Mouse (Mus musculus): ENCODE data around the gene Cdc42ep5. TPM values are rescaled to one million over a fixed set of nuclear protein-coding genes. Genes with fewer than 3 reads are reported as not detected.

Gene Cdc42ep5
- polyA plus RNA-seq, 1 experiment from 2014 or later, result 14.0 TPM

DNA sequence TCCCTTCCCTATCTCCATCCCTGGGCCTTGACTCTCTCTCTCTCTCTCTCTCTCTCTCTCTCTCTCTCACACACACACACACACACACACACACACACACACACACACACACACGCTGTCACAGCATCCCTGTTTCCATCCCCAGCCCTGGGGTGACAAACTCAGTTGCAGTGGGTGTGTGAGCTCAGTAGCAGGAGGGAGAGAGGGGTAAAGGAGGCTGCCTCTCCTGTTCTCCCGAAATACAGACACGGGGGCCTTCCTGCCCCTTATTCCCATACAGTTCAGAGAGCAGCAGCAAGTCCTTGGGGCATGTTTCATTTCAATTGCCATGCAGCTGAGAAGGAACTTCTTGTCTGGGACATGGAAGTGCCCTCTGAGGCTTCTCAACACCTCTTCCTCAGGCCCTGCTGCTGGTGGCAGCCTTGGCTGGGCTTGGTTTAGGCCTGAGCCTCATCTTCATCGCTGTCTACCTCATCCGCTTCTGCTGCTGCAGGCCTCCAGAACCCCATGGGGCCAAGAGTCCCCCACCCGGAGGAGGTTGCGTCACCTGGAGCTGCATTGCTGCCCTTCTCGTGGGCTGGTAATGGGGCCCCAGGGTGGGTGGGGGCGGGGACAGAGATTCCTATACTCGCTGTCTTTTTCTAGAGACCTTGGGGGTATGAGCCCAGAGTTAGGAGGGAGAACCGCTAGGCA is 42.4 kb downstream of the Cdc42ep5 start:
- Histone ChIP-seq H3K4me3 (replicated peaks) (peak overlapping the region; percentile 69), H3K9ac (peak overlapping the region; percentile 91), H3K9me3 (no peaks in the 10 kb centered on the region), H3K27ac (peak overlapping the region; percentile 94), H3K36me3 (replicated peaks) (peaks cover 21% of the 10 kb centered on the region), H3K4me2 (peak overlapping the region; percentile 65), H3K4me1 (peaks cover 72% of the 10 kb centered on the region), H3K27me3 (no peaks in the 10 kb centered on the region)
- 35% methylated on average over 11 of the region's 11 CpGs for WGBS
- no peak for ATAC-seq (ENCODE audit: low FRiP score)

- Histone ChIP-seq H3K36me3 (replicated peaks) (peaks cover under 1% of the 10 kb centered on the region; the same call in 1 of the 2 replicates), H3K4me2 (peak overlapping the region; percentile 65), H3K4me3 (replicated peaks) (peak overlapping the region; percentile 69), H3K27ac (peak overlapping the region; percentile 94), H3K4me1 (peaks cover 60% of the 10 kb centered on the region), H3K9me3 (no peaks in the 10 kb centered on the region), H3K27me3 (no peaks in the 10 kb centered on the region), H3K9ac (peak overlapping the region; percentile 91)
- WGBS, result 6% methylated on average over 18 of the region's 19 CpGs
- peak; percentile 9 for ATAC-seq (ENCODE audit: low FRiP score)
These were observed 44.4 kb downstream of the Cdc42ep5 start for GRCm38 (mm10) chr7:4119976-4120921.

DNA sequence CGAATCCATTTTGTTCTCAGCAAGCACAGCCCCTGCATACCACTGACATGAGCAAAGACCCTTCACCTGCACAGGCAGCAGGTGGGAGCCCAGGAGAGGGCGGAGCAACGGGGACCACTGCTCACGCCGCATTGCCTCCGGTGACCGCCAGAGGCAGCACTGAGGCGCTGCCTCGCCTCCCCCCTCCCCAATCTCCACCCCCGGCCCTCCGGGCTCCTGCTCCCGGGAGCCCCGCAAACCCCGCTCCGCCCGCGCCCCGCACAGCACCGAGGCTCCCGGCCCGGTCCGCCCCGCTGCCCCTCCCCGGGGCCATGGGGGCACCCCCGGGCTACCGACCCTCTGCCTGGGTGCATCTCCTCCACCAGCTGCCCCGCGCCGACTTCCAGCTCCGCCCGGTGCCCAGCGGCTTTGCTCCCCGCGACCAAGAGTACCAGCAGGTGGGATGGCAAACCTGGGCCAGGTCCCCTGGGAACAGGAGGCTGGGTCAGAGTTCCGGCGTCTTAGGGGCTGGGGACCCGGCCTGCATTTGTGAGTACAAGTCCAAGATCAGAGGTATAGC is 45.2 kb downstream of the Cdc42ep5 start, which contains the start of gene Ttyh1:
Gene Ttyh1, plus strand, starts transcription at position 65 of the 559 bp plus-strand sequence.
- Histone ChIP-seq H3K9me3 (no peaks in the 10 kb centered on the region), H3K4me1 (peaks cover 51% of the 10 kb centered on the region)

DNA sequence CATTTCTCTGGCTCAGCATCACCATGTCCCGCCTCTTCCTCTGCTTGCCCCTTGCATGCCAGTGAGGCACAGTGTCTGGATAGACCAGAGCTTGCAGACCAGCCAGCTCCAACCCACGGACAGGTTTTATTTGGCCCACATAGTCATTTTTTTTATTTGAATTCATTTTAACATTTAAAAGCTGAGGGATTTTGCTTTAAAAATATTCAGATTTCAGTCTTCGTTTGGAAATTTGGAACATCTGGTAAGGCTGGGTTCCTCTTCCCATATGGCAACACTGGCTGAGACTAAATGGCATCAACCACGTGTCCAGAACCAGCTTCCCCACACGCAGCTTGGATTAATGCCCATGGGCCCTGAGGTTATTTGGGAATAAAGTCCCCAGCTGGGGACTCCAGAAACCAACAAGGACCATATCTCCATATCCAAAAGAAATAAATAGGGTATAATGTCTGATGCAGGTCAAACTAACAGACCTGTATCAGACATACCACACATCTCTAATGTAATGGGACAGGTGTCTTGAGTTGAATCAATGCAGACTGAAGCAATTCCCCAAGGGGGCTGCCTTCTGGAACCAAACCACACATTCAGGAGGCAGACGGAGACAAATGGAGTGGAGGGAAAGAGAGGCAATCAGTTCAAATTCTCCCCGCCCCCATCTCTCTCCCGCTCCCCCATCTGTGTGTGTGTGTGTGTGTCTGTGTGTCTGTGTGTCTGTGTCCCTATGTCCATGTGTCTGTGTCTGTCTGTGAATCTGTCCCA is 47.4 kb downstream of the Cdc42ep5 start:
- no peak for ATAC-seq (ENCODE audit: low FRiP score)
- H3K9ac ChIP-seq, result no peak overlapping the region
- no peak overlapping the region for H3K4me2 ChIP-seq
- no peaks in the 10 kb centered on the region for H3K36me3 ChIP-seq (replicated peaks)
- H3K4me1 ChIP-seq, result peaks cover 33% of the 10 kb centered on the region
- no peaks in the 10 kb centered on the region for H3K27me3 ChIP-seq
- no peak overlapping the region for H3K4me3 ChIP-seq (replicated peaks)
- WGBS, result 72% methylated on average over 8 of the region's 8 CpGs
- no peak overlapping the region for H3K27ac ChIP-seq
- no peaks in the 10 kb centered on the region for H3K9me3 ChIP-seq

More for the DNA sequence above, 45.2 kb downstream of the Cdc42ep5 start, which contains the start of gene Ttyh1:
- ATAC-seq (ENCODE audit: low FRiP score), result no peak
- Histone ChIP-seq H3K9ac (peak within 1 kb of the TSS; percentile 91), H3K4me3 (replicated peaks) (peak within 1 kb of the TSS; percentile 69), H3K36me3 (replicated peaks) (no peaks in the 10 kb centered on the region), H3K27me3 (no peaks in the 10 kb centered on the region), H3K4me2 (peak within 1 kb of the TSS; percentile 65), H3K27ac (peak within 1 kb of the TSS; percentile 94)
- WGBS, result 1% methylated on average over 37 of the region's 37 CpGs

DNA sequence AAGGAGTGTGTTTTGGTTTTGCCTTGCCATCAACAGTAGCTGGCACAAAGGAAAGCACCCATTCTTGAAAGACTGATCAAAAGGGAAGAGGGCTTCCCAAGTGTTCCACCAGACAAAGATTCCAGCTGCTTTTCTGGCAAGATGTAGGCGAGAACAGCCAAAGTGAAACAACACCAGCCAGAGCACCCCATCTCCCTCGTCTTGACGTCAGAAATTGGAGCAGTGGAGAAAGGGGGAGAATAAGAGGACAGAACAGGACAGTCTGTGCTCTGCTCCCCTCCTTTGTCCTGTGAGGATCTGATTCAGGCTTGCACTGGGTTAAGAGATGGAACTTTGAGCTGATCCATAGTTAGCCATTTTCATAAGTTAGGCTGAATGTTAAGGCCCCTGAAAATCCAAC is 52.9 kb downstream of the Cdc42ep5 start:
- H3K4me1 ChIP-seq, result peaks cover 2% of the 10 kb centered on the region; the same call in 1 of the 2 replicates
- no peak for ATAC-seq (ENCODE audit: low FRiP score)
- WGBS, result 54% methylated on average over 3 of the region's 3 CpGs

DNA sequence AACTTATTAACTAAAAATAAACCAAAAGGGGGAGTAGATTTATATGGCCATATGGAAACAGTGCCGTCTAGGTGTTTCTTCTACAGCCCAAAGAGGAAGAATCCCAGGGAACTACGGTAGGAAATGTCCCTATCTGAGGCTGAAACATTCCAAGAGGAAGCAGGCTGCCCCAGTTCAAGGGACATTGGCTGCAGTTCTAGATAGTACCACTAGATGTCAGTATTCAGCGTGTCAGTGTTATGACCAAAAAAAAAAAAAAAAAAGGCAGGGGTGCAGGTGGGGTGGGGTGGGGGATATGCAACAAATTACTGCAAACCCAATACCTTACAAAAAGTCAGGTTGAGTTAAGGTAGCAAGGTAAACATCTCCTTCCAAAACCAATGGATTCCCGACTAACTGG is 61.2 kb downstream of the Cdc42ep5 start:
- WGBS, result 15% methylated on average over 4 of the region's 4 CpGs
- no peaks in the 10 kb centered on the region for H3K36me3 ChIP-seq (replicated peaks)
- no peak overlapping the region for H3K4me3 ChIP-seq (replicated peaks)
- H3K4me1 ChIP-seq, result no peaks in the 10 kb centered on the region
- H3K27me3 ChIP-seq, result no peaks in the 10 kb centered on the region
- H3K9ac ChIP-seq, result no peak overlapping the region
- no peak for ATAC-seq (ENCODE audit: low FRiP score)
- H3K27ac ChIP-seq, result no peak overlapping the region
- H3K9me3 ChIP-seq, result no peaks in the 10 kb centered on the region
- H3K4me2 ChIP-seq, result no peak overlapping the region

More for the DNA sequence above, 52.9 kb downstream of the Cdc42ep5 start:
- Histone ChIP-seq H3K27me3 (no peaks in the 10 kb centered on the region), H3K36me3 (replicated peaks) (no peaks in the 10 kb centered on the region), H3K4me2 (no peak overlapping the region), H3K9me3 (no peaks in the 10 kb centered on the region), H3K4me3 (replicated peaks) (no peak overlapping the region), H3K27ac (0 out of 2 replicates have a peak overlapping the region, but pooled peaks have one; percentile 13), H3K9ac (no peak overlapping the region)

Other genes starting within 250 kb of the Cdc42ep5 start
- gene Lilra6, start 249.4 kb downstream of the Cdc42ep5 start, polyA plus RNA-seq (2016; fragmentation: Nextera tagmentation; extraction: Ambion mirVana), result not detected in 2 replicates
- gene Lair1, start 101.7 kb downstream of the Cdc42ep5 start, polyA plus RNA-seq (2016; fragmentation: Nextera tagmentation; extraction: Ambion mirVana), result 1.9 and 2.4 TPM in 2 replicates
- 131 and 143 TPM in 2 replicates for gene Ttyh1, start 45.5 kb downstream of the Cdc42ep5 start, polyA plus RNA-seq (2016; fragmentation: Nextera tagmentation; extraction: Ambion mirVana)
- gene Leng8, start 27.8 kb downstream of the Cdc42ep5 start, polyA plus RNA-seq (2016; fragmentation: Nextera tagmentation; extraction: Ambion mirVana), result 104 and 115 TPM in 2 replicates
- 3.0 TPM in 2 replicates for gene Leng9, start 14.5 kb downstream of the Cdc42ep5 start, polyA plus RNA-seq (2016; fragmentation: Nextera tagmentation; extraction: Ambion mirVana)
- gene Lilra5, start 72.9 kb upstream of the Cdc42ep5 start, polyA plus RNA-seq (2016; fragmentation: Nextera tagmentation; extraction: Ambion mirVana), result not detected in 2 replicates
- gene Ncr1, start 172.9 kb upstream of the Cdc42ep5 start, polyA plus RNA-seq (2016; fragmentation: Nextera tagmentation; extraction: Ambion mirVana), result not detected in 2 replicates
- 0.09 and 0.49 TPM in 2 replicates for gene Gp6, start 232.9 kb upstream of the Cdc42ep5 start, polyA plus RNA-seq (2016; fragmentation: Nextera tagmentation; extraction: Ambion mirVana)